Mouse (Mus musculus): ENCODE data around the gene Mtus2. TPM values are rescaled to one million over a fixed set of nuclear protein-coding genes. Genes with fewer than 3 reads are reported as not detected.

The Mtus2 gene
- polyA plus RNA-seq, 1 experiment from 2014 or later = 39.2 TPM

DNA sequence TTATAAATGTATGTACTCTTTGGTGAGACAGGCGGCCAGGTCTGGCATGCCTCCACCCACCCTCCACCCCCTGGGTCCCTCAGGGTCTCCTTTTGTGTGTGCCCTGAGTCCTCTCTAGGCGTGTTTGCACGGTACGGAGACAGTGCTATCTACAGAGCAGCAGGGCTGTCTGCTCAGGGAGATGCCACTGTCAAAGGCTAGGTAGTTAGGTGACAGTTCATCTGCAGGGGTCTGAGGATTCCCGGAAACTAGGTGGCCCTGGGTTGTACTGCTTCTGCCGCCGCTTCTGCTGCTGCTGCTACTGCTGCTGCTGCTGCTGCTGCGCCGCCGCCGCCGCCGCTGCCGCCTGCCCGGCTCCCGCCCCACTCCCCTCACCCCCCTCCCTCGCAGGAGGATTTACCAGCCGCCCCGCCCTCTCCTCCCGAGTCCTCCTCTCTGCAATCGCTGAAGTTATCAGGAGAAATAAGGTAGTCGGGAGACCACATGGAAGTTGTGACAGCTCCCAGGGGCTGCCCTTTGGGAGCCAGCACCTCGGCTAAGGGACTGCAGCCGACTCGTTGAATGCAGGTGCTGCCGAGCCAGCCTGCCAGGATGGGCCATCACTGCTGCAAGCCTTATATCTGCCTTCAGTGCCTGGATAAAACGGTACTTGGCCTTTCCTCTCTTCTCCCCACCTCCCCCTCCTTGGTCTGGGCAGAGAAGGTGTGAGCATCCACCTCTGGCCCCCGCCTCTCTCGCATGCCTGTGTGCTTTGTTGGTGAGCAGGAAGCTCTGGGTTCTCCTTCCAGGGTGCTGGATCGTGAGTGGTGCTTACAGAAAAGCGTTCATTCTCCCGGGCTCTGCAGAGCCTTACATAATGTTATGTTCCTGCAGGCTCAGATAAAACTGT, 307.9 kb downstream of the Mtus2 start:
- ATAC-seq (ENCODE audit: low FRiP score) = peak; percentile 83
- H3K27ac ChIP-seq (replicated peaks) = peak overlapping the region; percentile 74
- peaks cover 21% of the 10 kb centered on the region for H3K4me1 ChIP-seq
- H3K27me3 ChIP-seq (replicated peaks) = no peaks in the 10 kb centered on the region
- peak overlapping the region; percentile 67 for H3K4me2 ChIP-seq
- H3K36me3 ChIP-seq = no peaks in the 10 kb centered on the region
- peak overlapping the region; percentile 52 for H3K9ac ChIP-seq (replicated peaks)
- H3K9me3 ChIP-seq (replicated peaks) = no peaks in the 10 kb centered on the region
- H3K4me3 ChIP-seq (replicated peaks) = peak overlapping the region; percentile 51
- WGBS = 1% methylated on average over 31 of the region's 32 CpGs

DNA sequence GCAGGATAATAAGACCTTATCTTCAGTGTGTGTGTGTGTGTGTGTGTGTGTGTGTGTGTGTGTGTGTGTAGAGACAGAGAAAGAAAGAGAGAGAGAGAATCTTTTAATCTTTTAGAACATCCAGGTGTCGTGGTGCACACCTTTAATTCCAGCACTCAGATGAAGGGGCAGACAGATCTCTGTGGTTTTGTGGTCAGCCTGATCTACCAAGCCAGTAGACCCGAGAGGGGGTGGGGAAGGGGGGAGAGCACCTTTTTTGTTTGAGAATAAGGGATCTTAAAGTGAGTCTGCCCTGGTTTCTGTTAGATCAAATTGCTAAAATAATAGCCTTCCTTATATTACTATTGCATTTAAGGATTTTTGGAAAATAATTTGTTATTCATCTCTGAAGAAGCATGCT, 309.7 kb downstream of the Mtus2 start:
- Histone ChIP-seq H3K4me1 (peaks cover 21% of the 10 kb centered on the region), H3K36me3 (no peaks in the 10 kb centered on the region), H3K9ac (replicated peaks) (no peak overlapping the region), H3K9me3 (replicated peaks) (no peaks in the 10 kb centered on the region), H3K4me3 (replicated peaks) (no peak overlapping the region), H3K27me3 (replicated peaks) (no peaks in the 10 kb centered on the region), H3K27ac (replicated peaks) (no peak overlapping the region), H3K4me2 (peak overlapping the region; percentile 67; the same call in 1 of the 2 replicates)
- no peak for ATAC-seq (ENCODE audit: low FRiP score)
- 68% methylated on average over 2 of the region's 2 CpGs for WGBS

DNA sequence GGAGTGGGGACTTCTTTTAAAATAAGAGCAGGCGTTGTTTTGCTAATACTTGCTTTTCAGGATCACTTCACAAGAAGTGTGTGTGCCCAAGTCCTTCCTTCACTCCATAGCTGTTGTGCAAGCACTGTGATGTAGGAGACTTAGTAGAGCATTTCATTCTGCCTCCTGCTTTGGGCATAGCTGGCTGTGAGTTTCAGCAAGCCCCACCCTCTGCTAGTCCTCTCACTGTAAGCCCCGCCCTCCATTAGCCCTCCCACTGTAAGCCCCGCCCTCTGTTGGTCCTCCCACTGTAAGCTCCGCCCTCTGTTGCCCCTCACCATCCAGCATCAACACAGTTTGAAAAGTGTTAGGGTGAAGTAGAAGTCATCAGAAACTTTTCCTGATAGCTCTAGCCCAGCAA, 310.3 kb downstream of the Mtus2 start:
- H3K27ac ChIP-seq (replicated peaks) = no peak overlapping the region
- H3K9me3 ChIP-seq (replicated peaks) = no peaks in the 10 kb centered on the region
- H3K36me3 ChIP-seq = no peaks in the 10 kb centered on the region
- peaks cover 21% of the 10 kb centered on the region for H3K4me1 ChIP-seq
- 78% methylated on average over 4 of the region's 4 CpGs for WGBS
- no peak overlapping the region for H3K4me3 ChIP-seq (replicated peaks)
- no peaks in the 10 kb centered on the region for H3K27me3 ChIP-seq (replicated peaks)
- ATAC-seq (ENCODE audit: low FRiP score) = no peak
- H3K4me2 ChIP-seq = no peak overlapping the region
- no peak overlapping the region for H3K9ac ChIP-seq (replicated peaks)

DNA sequence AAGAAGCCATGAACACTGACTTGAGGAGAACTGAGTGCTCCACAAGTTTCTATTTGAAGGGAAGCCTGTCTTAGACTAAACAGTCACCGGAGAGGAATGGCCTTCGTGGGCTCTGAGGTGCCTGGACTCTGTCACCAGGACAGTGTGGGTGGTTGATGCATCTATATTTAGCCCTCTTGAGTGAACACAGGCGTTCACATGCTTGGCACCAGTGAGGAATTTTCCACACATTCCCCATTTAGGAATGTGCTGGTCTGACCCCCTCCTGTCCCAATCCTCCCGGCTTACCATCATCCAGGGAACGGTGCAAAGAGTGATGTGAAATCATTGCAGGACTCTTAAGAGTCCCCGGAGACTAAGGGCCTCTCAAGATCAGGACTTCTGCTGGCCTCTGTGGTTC, 314.9 kb downstream of the Mtus2 start:
- no peak for ATAC-seq (ENCODE audit: low FRiP score)
- Histone ChIP-seq H3K27me3 (replicated peaks) (no peaks in the 10 kb centered on the region), H3K36me3 (no peaks in the 10 kb centered on the region), H3K27ac (replicated peaks) (no peak overlapping the region), H3K4me3 (replicated peaks) (no peak overlapping the region), H3K4me2 (no peak overlapping the region), H3K9ac (replicated peaks) (no peak overlapping the region), H3K4me1 (no peaks in the 10 kb centered on the region), H3K9me3 (replicated peaks) (no peaks in the 10 kb centered on the region)
- 91% methylated on average over 6 of the region's 6 CpGs for WGBS

DNA sequence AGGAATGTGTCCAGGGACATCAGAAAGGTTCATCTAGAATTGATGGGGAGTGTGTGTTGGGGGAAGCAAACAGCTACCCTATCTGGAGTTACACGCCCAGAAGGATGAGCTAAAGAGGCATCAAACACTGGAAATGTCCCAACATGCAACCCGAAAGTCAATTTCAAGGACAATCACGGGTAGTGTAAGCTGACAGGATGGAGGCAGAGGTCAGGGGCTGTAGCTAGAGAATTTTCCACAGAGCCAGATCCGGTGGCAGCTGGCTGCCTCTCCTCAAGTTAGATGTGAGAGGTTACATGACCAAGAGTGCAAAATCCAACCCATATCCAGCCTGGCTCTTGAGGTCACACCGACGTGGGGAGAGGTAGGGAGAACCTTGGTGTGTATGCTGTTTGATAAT, 315.7 kb downstream of the Mtus2 start:
- no peak overlapping the region for H3K4me2 ChIP-seq
- no peak for ATAC-seq (ENCODE audit: low FRiP score)
- H3K9me3 ChIP-seq (replicated peaks) = no peaks in the 10 kb centered on the region
- H3K9ac ChIP-seq (replicated peaks) = no peak overlapping the region
- H3K27ac ChIP-seq (replicated peaks) = no peak overlapping the region
- no peaks in the 10 kb centered on the region for H3K27me3 ChIP-seq (replicated peaks)
- no peaks in the 10 kb centered on the region for H3K4me1 ChIP-seq
- H3K36me3 ChIP-seq = no peaks in the 10 kb centered on the region
- no peak overlapping the region for H3K4me3 ChIP-seq (replicated peaks)
- 85% methylated on average over 6 of the region's 6 CpGs for WGBS

DNA sequence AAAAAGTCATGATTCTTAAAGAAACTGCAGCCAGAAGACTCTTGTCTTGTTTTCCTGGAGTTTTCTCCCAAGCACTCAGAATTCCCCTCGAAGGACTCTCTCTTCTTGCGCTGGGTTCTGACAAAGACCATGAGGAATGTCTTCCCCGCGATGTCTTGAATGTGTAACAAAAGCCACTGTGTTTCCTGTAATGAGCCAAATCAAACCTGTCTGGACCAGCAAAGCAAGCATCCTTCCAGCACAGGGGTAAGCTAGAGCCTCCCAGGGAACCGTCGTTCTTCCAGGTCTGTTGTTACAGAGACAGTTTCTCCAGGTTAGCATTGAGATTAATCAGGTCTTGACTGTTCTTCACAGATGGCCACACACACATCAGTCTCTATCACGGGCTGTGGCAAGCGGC, 321.1 kb downstream of the Mtus2 start:
- Histone ChIP-seq H3K27me3 (replicated peaks) (no peaks in the 10 kb centered on the region), H3K27ac (replicated peaks) (no peak overlapping the region), H3K4me2 (no peak overlapping the region), H3K9ac (replicated peaks) (no peak overlapping the region), H3K9me3 (replicated peaks) (no peaks in the 10 kb centered on the region), H3K4me1 (no peaks in the 10 kb centered on the region), H3K36me3 (peaks cover 7% of the 10 kb centered on the region; the same call in 1 of the 2 replicates), H3K4me3 (replicated peaks) (no peak overlapping the region)
- ATAC-seq (ENCODE audit: low FRiP score) = no peak
- 85% methylated on average over 8 of the region's 8 CpGs for WGBS

DNA sequence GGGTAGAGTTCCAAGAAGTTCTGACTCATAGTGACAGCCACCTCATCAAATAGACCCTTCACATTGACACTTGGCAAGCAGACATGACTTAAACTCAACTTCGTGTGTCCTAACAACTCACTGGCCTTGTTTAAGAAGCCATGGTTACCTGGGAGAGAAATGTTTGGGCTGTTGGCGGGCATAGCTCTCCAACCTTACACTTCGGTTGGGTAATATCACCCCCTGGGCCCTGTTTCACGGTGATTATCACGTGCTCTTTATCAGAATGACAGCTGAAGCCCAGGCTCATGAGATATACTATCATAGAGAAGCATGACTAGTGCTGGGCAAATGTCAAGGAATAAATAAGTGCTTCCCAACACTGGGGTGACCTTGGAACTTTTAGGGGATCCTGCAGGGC, 323.2 kb downstream of the Mtus2 start:
- Histone ChIP-seq H3K27ac (replicated peaks) (no peak overlapping the region), H3K4me1 (0 out of 2 replicates have a peak, but pooled peaks cover 2% of the 10 kb centered on the region), H3K9me3 (replicated peaks) (no peaks in the 10 kb centered on the region), H3K36me3 (peaks cover 7% of the 10 kb centered on the region; the same call in 1 of the 2 replicates), H3K9ac (replicated peaks) (no peak overlapping the region), H3K27me3 (replicated peaks) (no peaks in the 10 kb centered on the region), H3K4me2 (no peak overlapping the region), H3K4me3 (replicated peaks) (no peak overlapping the region)
- no peak for ATAC-seq (ENCODE audit: low FRiP score)
- WGBS = 84% methylated on average over 5 of the region's 5 CpGs

DNA sequence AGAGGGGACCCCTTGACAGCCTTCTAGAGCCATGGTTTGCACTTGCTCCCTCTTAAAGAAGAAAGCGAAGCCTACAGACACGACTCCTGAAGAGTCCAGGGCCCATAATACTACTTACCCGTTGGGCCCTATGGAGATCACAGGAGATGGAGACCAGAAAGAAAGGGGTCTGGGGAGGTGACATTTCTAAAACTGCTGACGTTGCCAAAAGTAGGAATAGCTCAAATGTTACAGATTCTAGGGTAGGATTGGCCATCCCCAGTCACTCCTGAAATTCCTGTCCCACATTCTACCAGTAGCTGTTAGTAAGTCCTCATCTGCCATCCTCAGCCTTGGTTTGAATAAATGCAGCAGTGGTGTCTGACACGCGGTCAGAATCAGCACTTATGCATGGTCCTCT, 325.0 kb downstream of the Mtus2 start:
- Histone ChIP-seq H3K27ac (replicated peaks) (no peak overlapping the region), H3K4me2 (no peak overlapping the region), H3K9ac (replicated peaks) (no peak overlapping the region), H3K4me1 (0 out of 2 replicates have a peak, but pooled peaks cover 2% of the 10 kb centered on the region), H3K36me3 (peaks cover 7% of the 10 kb centered on the region; the same call in 1 of the 2 replicates), H3K27me3 (replicated peaks) (no peaks in the 10 kb centered on the region), H3K9me3 (replicated peaks) (no peaks in the 10 kb centered on the region), H3K4me3 (replicated peaks) (no peak overlapping the region)
- no peak for ATAC-seq (ENCODE audit: low FRiP score)
- WGBS = 83% methylated on average over 6 of the region's 6 CpGs

DNA sequence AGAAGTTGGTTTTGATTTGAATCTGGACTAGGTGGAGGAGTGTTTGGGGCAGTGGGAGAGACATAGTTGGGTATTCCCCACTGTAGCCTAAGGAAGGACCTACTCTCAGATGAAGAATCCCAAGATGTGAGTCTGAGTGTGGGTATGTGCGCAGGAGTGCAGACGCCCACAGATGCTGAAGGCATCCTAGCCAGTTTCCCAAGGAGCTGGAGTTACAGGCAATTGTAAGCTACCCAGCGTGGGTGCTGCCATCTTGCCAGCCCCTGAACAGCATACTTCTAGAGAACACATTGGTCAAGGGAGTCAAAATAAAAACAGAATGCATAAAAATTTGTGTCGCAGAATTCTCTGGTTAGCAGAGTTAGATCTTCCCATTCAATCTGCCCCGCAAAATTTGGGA, 325.5 kb downstream of the Mtus2 start:
- Histone ChIP-seq H3K9ac (replicated peaks) (no peak overlapping the region), H3K36me3 (peaks cover 7% of the 10 kb centered on the region; the same call in 1 of the 2 replicates), H3K27me3 (replicated peaks) (no peaks in the 10 kb centered on the region), H3K4me3 (replicated peaks) (no peak overlapping the region), H3K9me3 (replicated peaks) (no peaks in the 10 kb centered on the region), H3K4me2 (no peak overlapping the region), H3K27ac (replicated peaks) (0 out of 2 replicates have a peak overlapping the region, but pooled peaks have one; percentile 37), H3K4me1 (0 out of 2 replicates have a peak, but pooled peaks cover 2% of the 10 kb centered on the region)
- ATAC-seq (ENCODE audit: low FRiP score) = no peak
- WGBS = 94% methylated on average over 5 of the region's 5 CpGs

DNA sequence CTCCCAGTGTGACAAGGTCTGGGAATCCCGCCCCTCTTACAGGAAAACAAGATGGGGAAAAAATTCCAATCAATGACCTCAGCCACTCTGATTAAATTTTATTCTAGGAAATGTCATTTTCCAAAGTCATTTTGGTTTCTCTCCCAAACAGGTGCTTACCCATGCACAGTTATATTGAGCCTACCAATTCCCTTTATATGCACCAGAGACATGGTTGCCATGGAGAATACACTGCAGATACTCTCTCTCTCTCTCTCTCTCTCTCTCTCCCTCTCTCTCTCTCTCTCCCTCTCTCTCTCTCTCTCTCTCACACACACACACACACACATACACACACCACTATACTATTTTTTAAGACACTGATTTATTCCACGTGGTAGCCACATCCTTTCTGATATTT, 326.1 kb downstream of the Mtus2 start:
- Histone ChIP-seq H3K9me3 (replicated peaks) (no peaks in the 10 kb centered on the region), H3K9ac (replicated peaks) (no peak overlapping the region), H3K27me3 (replicated peaks) (no peaks in the 10 kb centered on the region), H3K36me3 (peaks cover 5% of the 10 kb centered on the region; the same call in 1 of the 2 replicates), H3K4me2 (no peak overlapping the region), H3K4me3 (replicated peaks) (no peak overlapping the region), H3K4me1 (0 out of 2 replicates have a peak, but pooled peaks cover 2% of the 10 kb centered on the region), H3K27ac (replicated peaks) (0 out of 2 replicates have a peak overlapping the region, but pooled peaks have one; percentile 37)
- no peak for ATAC-seq (ENCODE audit: low FRiP score)
- 87% methylated on average over 2 of the region's 2 CpGs for WGBS

DNA sequence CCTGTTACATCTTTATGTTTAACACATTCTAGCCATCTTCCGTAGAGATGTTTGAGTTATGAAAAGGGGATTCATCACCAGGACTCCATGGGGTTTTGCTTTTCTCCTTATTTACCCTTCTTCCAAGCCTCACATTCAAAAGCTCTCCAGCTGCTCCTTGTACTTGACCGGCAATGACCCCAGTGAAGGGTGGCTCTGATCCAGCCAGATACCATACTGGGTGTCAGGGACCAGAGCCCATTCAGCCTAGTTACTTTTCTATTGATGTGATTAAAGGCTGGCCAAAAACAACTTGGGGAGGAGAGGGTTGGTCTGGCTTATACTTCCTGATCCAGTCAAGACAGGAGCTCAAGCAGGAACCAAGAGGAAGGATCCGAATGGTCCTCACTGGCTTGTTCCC, 326.5 kb downstream of the Mtus2 start:
- no peak for ATAC-seq (ENCODE audit: low FRiP score)
- H3K4me1 ChIP-seq = 0 out of 2 replicates have a peak, but pooled peaks cover 2% of the 10 kb centered on the region
- no peaks in the 10 kb centered on the region for H3K9me3 ChIP-seq (replicated peaks)
- H3K4me2 ChIP-seq = no peak overlapping the region
- WGBS = 82% methylated on average over 3 of the region's 3 CpGs
- H3K27me3 ChIP-seq (replicated peaks) = no peaks in the 10 kb centered on the region
- H3K27ac ChIP-seq (replicated peaks) = no peak overlapping the region
- H3K9ac ChIP-seq (replicated peaks) = no peak overlapping the region
- no peak overlapping the region for H3K4me3 ChIP-seq (replicated peaks)
- peaks cover 3% of the 10 kb centered on the region; the same call in 1 of the 2 replicates for H3K36me3 ChIP-seq

DNA sequence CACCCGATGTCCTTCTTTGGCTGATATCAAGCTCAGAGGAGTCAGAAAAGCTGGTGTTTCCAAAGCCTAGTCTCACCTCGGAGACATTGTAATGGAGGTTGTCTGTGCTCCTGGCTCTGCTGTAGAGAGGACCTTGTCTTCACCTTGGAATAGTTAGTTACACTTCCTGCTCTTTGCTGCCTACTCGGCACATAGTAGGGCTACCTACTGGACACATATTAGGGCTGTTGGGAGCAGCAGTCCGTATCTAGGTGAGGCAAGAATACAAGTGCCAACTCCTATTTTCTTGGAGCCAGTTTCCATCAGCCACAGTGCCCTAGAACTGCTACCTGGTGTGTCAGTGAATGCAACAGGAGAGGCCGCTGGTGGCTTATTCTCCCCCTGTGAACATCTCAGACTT, 330.4 kb downstream of the Mtus2 start:
- H3K4me3 ChIP-seq (replicated peaks) = no peak overlapping the region
- H3K9me3 ChIP-seq (replicated peaks) = no peaks in the 10 kb centered on the region
- WGBS = 96% methylated on average over 5 of the region's 5 CpGs
- no peak overlapping the region for H3K4me2 ChIP-seq
- H3K36me3 ChIP-seq = peaks cover 14% of the 10 kb centered on the region
- 0 out of 2 replicates have a peak, but pooled peaks cover 7% of the 10 kb centered on the region for H3K4me1 ChIP-seq
- H3K27ac ChIP-seq (replicated peaks) = no peak overlapping the region
- H3K27me3 ChIP-seq (replicated peaks) = no peaks in the 10 kb centered on the region
- no peak for ATAC-seq (ENCODE audit: low FRiP score)
- no peak overlapping the region for H3K9ac ChIP-seq (replicated peaks)
